Mouse (Mus musculus): ENCODE measurements at regions not wholly inside any gene's neighbourhood (a gene's known extent, or its start where the extent isn't known, plus 50 kb on each side); places are given as distances from the start of the nearest gene placed in this dataset.

GRCm38 (mm10) chr4:89057573-89057972 is 79.3 kb upstream of the Mtap start:
- no peak for DNase-seq (ENCODE audit: low read depth in 1 of 2, low spot score in 2 of 2)
- TF ChIP-seq POLR2A (IDR thresholded peaks at IDR 0.05; ENCODE audit: low read depth, low read length) (no peak), CTCF (IDR thresholded peaks at IDR 0.05; ENCODE audit: extremely low read depth, insufficient read depth, insufficient read length, insufficient replicate concordance) (no peak)

DNA sequence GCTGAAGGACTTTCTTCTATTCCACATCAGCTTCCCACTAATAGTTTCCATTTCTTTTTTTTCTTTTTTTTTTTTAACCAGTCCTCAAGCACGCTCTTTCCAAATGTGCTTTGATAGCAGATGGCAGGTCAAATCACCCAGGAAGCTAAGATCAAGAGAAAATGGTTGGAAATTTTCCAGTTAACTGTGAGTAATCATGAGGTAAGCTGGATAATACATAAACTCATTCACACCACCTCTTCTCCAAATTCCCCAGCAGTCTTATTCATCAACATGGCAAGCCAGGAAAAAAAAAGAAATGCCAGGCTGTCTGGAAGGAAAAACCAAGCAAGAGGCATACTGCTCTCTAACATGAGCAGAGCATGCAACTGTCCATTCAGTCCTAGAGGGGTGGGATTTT is 79.8 kb upstream of the Mtap start:
- Histone ChIP-seq H3K4me3 (ENCODE audit: extremely low read depth, insufficient read depth, insufficient read length) (no peak overlapping the region), H3K27ac (ENCODE audit: insufficient read depth, low read length) (no peak overlapping the region), H3K36me3 (ENCODE audit: control insufficient read depth, insufficient read depth, low read length) (no peaks in the 10 kb centered on the region), H3K27me3 (ENCODE audit: control insufficient read depth, insufficient read depth, low read length) (no peaks in the 10 kb centered on the region), H3K4me1 (ENCODE audit: control insufficient read depth, insufficient read depth, insufficient read length) (no peaks in the 10 kb centered on the region)
- no peak for DNase-seq (ENCODE audit: low read depth in 1 of 2, low spot score in 2 of 2)
- TF ChIP-seq CTCF (IDR thresholded peaks at IDR 0.05; ENCODE audit: extremely low read depth, insufficient read depth, insufficient read length, insufficient replicate concordance) (no peak), POLR2A (IDR thresholded peaks at IDR 0.05; ENCODE audit: low read depth, low read length) (no peak)
- WGBS: 86% methylated on average over 1 of the region's 1 CpGs

More at GRCm38 (mm10) chr4:89057573-89057972, 79.3 kb upstream of the Mtap start:
- no peak overlapping the region for H3K4me3 ChIP-seq (ENCODE audit: extremely low read depth, insufficient read depth, insufficient read length)
- H3K27ac ChIP-seq (ENCODE audit: insufficient read depth, low read length): no peak overlapping the region
- H3K4me1 ChIP-seq (ENCODE audit: control insufficient read depth, insufficient read depth, insufficient read length): no peaks in the 10 kb centered on the region
- H3K27me3 ChIP-seq (ENCODE audit: control insufficient read depth, insufficient read depth, low read length): no peaks in the 10 kb centered on the region
- H3K36me3 ChIP-seq (ENCODE audit: control insufficient read depth, insufficient read depth, low read length): no peaks in the 10 kb centered on the region

DNA sequence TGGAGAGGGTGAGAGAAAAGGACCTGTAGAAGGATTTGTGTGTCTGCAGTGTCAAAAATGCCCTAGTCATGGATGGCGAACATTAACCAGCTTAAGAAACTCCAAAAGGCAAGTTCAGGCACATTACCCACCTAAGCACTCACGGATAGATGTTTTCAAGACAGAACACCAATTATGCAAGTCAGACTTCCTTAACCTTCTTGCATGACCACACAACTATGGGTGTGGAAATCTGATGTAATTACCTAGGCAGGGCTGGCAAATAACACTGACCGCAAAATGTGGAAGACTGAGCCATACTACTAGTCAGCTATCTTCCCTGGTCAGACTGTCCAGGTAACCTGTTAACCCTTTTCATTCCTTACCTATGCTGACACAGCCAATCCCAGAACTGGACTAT is 81.0 kb upstream of the Mtap start:
- Histone ChIP-seq H3K27me3 (ENCODE audit: control insufficient read depth, insufficient read depth, low read length) (no peaks in the 10 kb centered on the region), H3K4me1 (ENCODE audit: control insufficient read depth, insufficient read depth, insufficient read length) (no peaks in the 10 kb centered on the region), H3K36me3 (ENCODE audit: control insufficient read depth, insufficient read depth, low read length) (no peaks in the 10 kb centered on the region), H3K4me3 (ENCODE audit: extremely low read depth, insufficient read depth, insufficient read length) (no peak overlapping the region), H3K27ac (ENCODE audit: insufficient read depth, low read length) (no peak overlapping the region)
- 68% methylated on average over 3 of the region's 3 CpGs for WGBS
- no peak for DNase-seq (ENCODE audit: low read depth in 1 of 2, low spot score in 2 of 2)
- TF ChIP-seq CTCF (IDR thresholded peaks at IDR 0.05; ENCODE audit: extremely low read depth, insufficient read depth, insufficient read length, insufficient replicate concordance) (no peak), POLR2A (IDR thresholded peaks at IDR 0.05; ENCODE audit: low read depth, low read length) (no peak)

DNA sequence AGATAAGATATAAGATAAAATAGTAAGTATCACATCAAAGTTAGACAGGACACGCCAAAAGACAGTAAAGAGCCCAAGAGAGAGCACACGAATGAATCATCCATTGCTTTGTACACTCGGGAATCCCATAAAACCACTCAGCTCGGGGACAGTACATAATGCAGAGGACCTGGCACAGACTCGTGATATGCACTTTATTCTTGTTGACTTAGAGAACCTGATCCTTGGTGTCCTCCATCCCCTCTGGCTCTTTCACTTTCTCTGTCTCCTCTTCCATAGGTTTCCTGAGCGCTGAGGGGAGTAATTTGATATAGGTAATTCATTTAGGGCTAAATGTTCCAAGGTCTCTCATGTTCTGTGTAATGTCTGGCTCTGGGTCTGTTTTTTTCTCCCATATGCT is 83.3 kb upstream of the Mtap start:
- H3K4me3 ChIP-seq (ENCODE audit: extremely low read depth, insufficient read depth, insufficient read length): no peak overlapping the region
- no peaks in the 10 kb centered on the region for H3K4me1 ChIP-seq (ENCODE audit: control insufficient read depth, insufficient read depth, insufficient read length)
- DNase-seq (ENCODE audit: low read depth in 1 of 2, low spot score in 2 of 2): no peak
- H3K36me3 ChIP-seq (ENCODE audit: control insufficient read depth, insufficient read depth, low read length): no peaks in the 10 kb centered on the region
- H3K27me3 ChIP-seq (ENCODE audit: control insufficient read depth, insufficient read depth, low read length): no peaks in the 10 kb centered on the region
- WGBS: 89% methylated on average over 6 of the region's 6 CpGs
- TF ChIP-seq POLR2A (IDR thresholded peaks at IDR 0.05; ENCODE audit: low read depth, low read length): no peak
- no peak for TF ChIP-seq CTCF (IDR thresholded peaks at IDR 0.05; ENCODE audit: extremely low read depth, insufficient read depth, insufficient read length, insufficient replicate concordance)
- no peak overlapping the region for H3K27ac ChIP-seq (ENCODE audit: insufficient read depth, low read length)

- H3K36me3 ChIP-seq (ENCODE audit: control insufficient read depth, insufficient read depth, low read length): no peaks in the 10 kb centered on the region
- WGBS: 13% methylated on average over 5 of the region's 5 CpGs
- H3K4me3 ChIP-seq (ENCODE audit: extremely low read depth, insufficient read depth, insufficient read length): no peak overlapping the region
- H3K27me3 ChIP-seq (ENCODE audit: control insufficient read depth, insufficient read depth, low read length): no peaks in the 10 kb centered on the region
- DNase-seq (ENCODE audit: low read depth in 1 of 2, low spot score in 2 of 2): no peak
- no peaks in the 10 kb centered on the region for H3K4me1 ChIP-seq (ENCODE audit: control insufficient read depth, insufficient read depth, insufficient read length)
- H3K27ac ChIP-seq (ENCODE audit: insufficient read depth, low read length): no peak overlapping the region
- TF ChIP-seq CTCF (IDR thresholded peaks at IDR 0.05; ENCODE audit: extremely low read depth, insufficient read depth, insufficient read length, insufficient replicate concordance): no peak
- no peak for TF ChIP-seq POLR2A (IDR thresholded peaks at IDR 0.05; ENCODE audit: low read depth, low read length)
Measured at GRCm38 (mm10) chr4:89051897-89052296, 85.0 kb upstream of the Mtap start.

- Histone ChIP-seq H3K27ac (ENCODE audit: insufficient read depth, low read length) (no peak overlapping the region), H3K4me3 (ENCODE audit: extremely low read depth, insufficient read depth, insufficient read length) (no peak overlapping the region), H3K36me3 (ENCODE audit: control insufficient read depth, insufficient read depth, low read length) (no peaks in the 10 kb centered on the region), H3K4me1 (ENCODE audit: control insufficient read depth, insufficient read depth, insufficient read length) (no peaks in the 10 kb centered on the region), H3K27me3 (ENCODE audit: control insufficient read depth, insufficient read depth, low read length) (no peaks in the 10 kb centered on the region)
- TF ChIP-seq CTCF (IDR thresholded peaks at IDR 0.05; ENCODE audit: extremely low read depth, insufficient read depth, insufficient read length, insufficient replicate concordance) (no peak), POLR2A (IDR thresholded peaks at IDR 0.05; ENCODE audit: low read depth, low read length) (no peak)
- no peak for DNase-seq (ENCODE audit: low read depth in 1 of 2, low spot score in 2 of 2)
- WGBS: 82% methylated on average over 4 of the region's 4 CpGs
Measured at GRCm38 (mm10) chr4:89050551-89051199, 86.2 kb upstream of the Mtap start.

GRCm38 (mm10) chr4:89049592-89050440 is 87.1 kb upstream of the Mtap start:
- no peak for TF ChIP-seq POLR2A (IDR thresholded peaks at IDR 0.05; ENCODE audit: low read depth, low read length)
- Histone ChIP-seq H3K4me1 (ENCODE audit: control insufficient read depth, insufficient read depth, insufficient read length) (no peaks in the 10 kb centered on the region), H3K36me3 (ENCODE audit: control insufficient read depth, insufficient read depth, low read length) (no peaks in the 10 kb centered on the region), H3K4me3 (ENCODE audit: extremely low read depth, insufficient read depth, insufficient read length) (no peak overlapping the region), H3K27me3 (ENCODE audit: control insufficient read depth, insufficient read depth, low read length) (no peaks in the 10 kb centered on the region), H3K27ac (ENCODE audit: insufficient read depth, low read length) (no peak overlapping the region)
- DNase-seq (ENCODE audit: low read depth in 1 of 2, low spot score in 2 of 2): no peak
- whole genome bisulfite sequencing: 76% methylated on average over 7 of the region's 7 CpGs
